Mouse (Mus musculus) MEL (cell line): Measurements from ENCODE around the gene Cfap157. TPM values are rescaled to one million over a fixed set of nuclear protein-coding genes. Genes with fewer than 3 reads are reported as not detected.

ENCODE experiments used
- DNase-seq: peaks from one replicate; pipeline ENCODE4 v3.0.0; 2011; ENCODE audit warnings: low read depth, low spot score
- H3K27ac ChIP-seq: 2 replicates; pipeline ENCODE4 v1.5.1; 2012; ENCODE audit warnings: low read depth, mild to moderate bottlenecking, control low read depth, low read length, moderate library complexity; ENCODE audit not compliant: control insufficient read depth
- H3K27me3 ChIP-seq, 2 experiments: fragments of 150-350 bp in 1 of 2; sonication (generic) in 1 of 2; 2 replicates each; pipeline ENCODE4 v1.6.1; 2012; ENCODE audit warnings: low read length in 2 of 2, mild to moderate bottlenecking in 2 of 2, improper control_type of control experiment in 1 of 2, moderate library complexity in 1 of 2; ENCODE audit not compliant: insufficient read depth in 2 of 2, control insufficient read depth in 1 of 2
- H3K36me3 ChIP-seq, 2 experiments: 2 replicates each; pipeline ENCODE4 v1.6.1; 2012 to 2014; ENCODE audit warnings: low read length in 2 of 2, improper control_type of control experiment in 1 of 2, inconsistent platforms in 1 of 2, mild to moderate bottlenecking in 1 of 2; ENCODE audit not compliant: insufficient read depth in 2 of 2, control insufficient read depth in 1 of 2
- H3K4me1 ChIP-seq, 2 experiments: fragments of 150-350 bp in 1 of 2; sonication (generic) in 1 of 2; 2 replicates each; pipeline ENCODE4 v1.6.1; 2012; ENCODE audit warnings: low read length in 2 of 2, improper control_type of control experiment in 1 of 2, mild to moderate bottlenecking in 1 of 2; ENCODE audit not compliant: insufficient read depth in 2 of 2, control insufficient read depth in 1 of 2
- H3K4me3 ChIP-seq, 2 experiments: fragments of 150-350 bp in 1 of 2; sonication (generic) in 1 of 2; 2 replicates each; pipeline ENCODE4 v1.5.1; 2012; ENCODE audit warnings: low read depth in 2 of 2, low read length in 2 of 2, mild to moderate bottlenecking in 2 of 2, moderate library complexity in 2 of 2, control low read depth in 1 of 2, improper control_type of control experiment in 1 of 2; ENCODE audit not compliant: control insufficient read depth in 1 of 2, insufficient read depth in 1 of 2
- H3K79me2 ChIP-seq: 2 replicates; pipeline ENCODE4 v1.6.1; 2012; ENCODE audit warnings: mild to moderate bottlenecking, low read length, moderate library complexity; ENCODE audit not compliant: control insufficient read depth, poor library complexity, insufficient read depth
- H3K9ac ChIP-seq: 2 replicates; pipeline ENCODE4 v1.6.1; 2012; ENCODE audit warnings: low read depth, mild to moderate bottlenecking, control low read depth, low read length, moderate library complexity; ENCODE audit not compliant: control insufficient read depth, poor library complexity, severe bottlenecking
- H3K9me3 ChIP-seq: fragments of 150-350 bp; sonication (generic); replicated peaks from 2 replicates; pipeline ENCODE4 v1.6.1; 2012; ENCODE audit warnings: mild to moderate bottlenecking, low read length, improper control_type of control experiment, moderate library complexity; ENCODE audit not compliant: insufficient read depth
- BHLHE40 ChIP-seq: IDR thresholded peaks from 2 replicates; pipeline ENCODE4 v1.6.1; 2012; ENCODE audit warnings: low read depth, mild to moderate bottlenecking, inconsistent platforms, low read length, improper control_type of control experiment, borderline replicate concordance
- CHD2 ChIP-seq: IDR thresholded peaks from 2 replicates; pipeline ENCODE4 v1.6.1; 2011; ENCODE audit warnings: low read length, improper control_type of control experiment
- E2F4 ChIP-seq: IDR thresholded peaks from 2 replicates; pipeline ENCODE4 v1.6.1; 2011; ENCODE audit warnings: low read depth, low read length, improper control_type of control experiment, borderline replicate concordance
- ELF1 ChIP-seq: IDR thresholded peaks from 2 replicates; pipeline ENCODE4 v1.6.1; 2014; ENCODE audit warnings: low read depth, mild to moderate bottlenecking, inconsistent platforms, low read length, improper control_type of control experiment, moderate library complexity
- EP300 ChIP-seq, 2 experiments: IDR thresholded peaks; 2 replicates each; pipeline ENCODE4 v1.6.1; 2011; ENCODE audit warnings: improper control_type of control experiment in 2 of 2, low read length in 2 of 2, low read depth in 1 of 2, mild to moderate bottlenecking in 1 of 2
- GABPA ChIP-seq: IDR thresholded peaks from 2 replicates; pipeline ENCODE4 v1.6.1; 2012; ENCODE audit warnings: low read depth, mild to moderate bottlenecking, inconsistent platforms, low read length, improper control_type of control experiment, moderate library complexity
- HCFC1 ChIP-seq: IDR thresholded peaks from 2 replicates; pipeline ENCODE4 v1.6.1; 2012; ENCODE audit warnings: low read depth, mild to moderate bottlenecking, inconsistent platforms, low read length, improper control_type of control experiment, moderate library complexity
- MAX ChIP-seq: IDR thresholded peaks from 2 replicates; pipeline ENCODE4 v1.6.1; 2011; ENCODE audit warnings: low read length, improper control_type of control experiment
- MEF2A ChIP-seq: IDR thresholded peaks from 2 replicates; pipeline ENCODE4 v1.6.1; 2014; ENCODE audit warnings: low read depth, mild to moderate bottlenecking, inconsistent platforms, low read length, improper control_type of control experiment; ENCODE audit not compliant: poor library complexity, insufficient replicate concordance, severe bottlenecking; ENCODE audit errors: extremely low read depth
- MXI1 ChIP-seq: IDR thresholded peaks from 2 replicates; pipeline ENCODE4 v1.6.1; 2011; ENCODE audit warnings: mild to moderate bottlenecking, low read depth, low read length, improper control_type of control experiment
- MYB ChIP-seq: IDR thresholded peaks from 2 replicates; pipeline ENCODE4 v1.6.1; 2011; ENCODE audit warnings: mild to moderate bottlenecking, low read depth, low read length, improper control_type of control experiment
- NELFE ChIP-seq: IDR thresholded peaks from 2 replicates; pipeline ENCODE4 v1.6.1; 2011; ENCODE audit warnings: low read depth, low read length, improper control_type of control experiment
- NRF1 ChIP-seq: IDR thresholded peaks from 2 replicates; pipeline ENCODE4 v1.6.1; 2014; ENCODE audit warnings: low read depth, mild to moderate bottlenecking, inconsistent platforms, low read length, improper control_type of control experiment, moderate library complexity; ENCODE audit not compliant: poor library complexity, insufficient read depth, severe bottlenecking
- POLR2A ChIP-seq, 2 experiments: IDR thresholded peaks; 2 replicates each; pipeline ENCODE4 v1.6.1; 2011 to 2012; ENCODE audit warnings: low read length in 2 of 2, mild to moderate bottlenecking in 2 of 2, control low read depth in 1 of 2, improper control_type of control experiment in 1 of 2, low read depth in 1 of 2, moderate library complexity in 1 of 2; ENCODE audit not compliant: control insufficient read depth in 1 of 2, insufficient read depth in 1 of 2, poor library complexity in 1 of 2
- POLR2AphosphoS2 ChIP-seq: IDR thresholded peaks from 2 replicates; pipeline ENCODE4 v1.6.1; 2011; ENCODE audit warnings: low read length, improper control_type of control experiment
- POLR2AphosphoS5 ChIP-seq: IDR thresholded peaks from 2 replicates; pipeline ENCODE4 v1.6.1; 2012; ENCODE audit warnings: low read depth, borderline replicate concordance, mild to moderate bottlenecking, inconsistent platforms, low read length, moderate library complexity, mixed read lengths
- RAD21 ChIP-seq: IDR thresholded peaks from 2 replicates; pipeline ENCODE4 v1.6.1; 2011; ENCODE audit warnings: mild to moderate bottlenecking, low read depth, low read length, improper control_type of control experiment
- SIN3A ChIP-seq: IDR thresholded peaks from 2 replicates; pipeline ENCODE4 v1.6.1; 2012; ENCODE audit warnings: low read length, improper control_type of control experiment, inconsistent platforms
- SMC3 ChIP-seq: IDR thresholded peaks from 2 replicates; pipeline ENCODE4 v1.6.1; 2011; ENCODE audit warnings: low read depth, low read length, improper control_type of control experiment
- TCF12 ChIP-seq: IDR thresholded peaks from 2 replicates; pipeline ENCODE4 v1.6.1; 2014; ENCODE audit warnings: low read depth, mild to moderate bottlenecking, inconsistent platforms, low read length, improper control_type of control experiment, moderate library complexity
- UBTF ChIP-seq: IDR thresholded peaks from 2 replicates; pipeline ENCODE4 v1.6.1; 2012; ENCODE audit warnings: low read depth, mild to moderate bottlenecking, inconsistent platforms, low read length, improper control_type of control experiment, moderate library complexity, borderline replicate concordance; ENCODE audit not compliant: insufficient read depth
- USF2 ChIP-seq, 2 experiments: IDR thresholded peaks; 2 replicates each; pipeline ENCODE4 v1.6.1; 2011 to 2012; ENCODE audit warnings: improper control_type of control experiment in 2 of 2, low read length in 2 of 2, borderline replicate concordance in 1 of 2, inconsistent platforms in 1 of 2, low read depth in 1 of 2, mild to moderate bottlenecking in 1 of 2; ENCODE audit not compliant: insufficient read depth in 1 of 2
- ZMIZ1 ChIP-seq: IDR thresholded peaks from 2 replicates; pipeline ENCODE4 v1.6.1; 2012; ENCODE audit warnings: low read depth, mild to moderate bottlenecking, inconsistent platforms, low read length, improper control_type of control experiment, moderate library complexity
- ZNF384 ChIP-seq: IDR thresholded peaks from 2 replicates; pipeline ENCODE4 v1.6.1; 2012; ENCODE audit warnings: low read depth, mild to moderate bottlenecking, inconsistent platforms, low read length, improper control_type of control experiment
- polyA plus RNA-seq, 2 experiments: library from polyadenylated mRNA; stranded (reverse) in 1 of 2; unstranded in 1 of 2; fragments of >175 nt in 1 of 2; fragments of >200 nt in 1 of 2; gene quantifications; 2 replicates each; pipeline versions ENCODE4 v1.2.1 to v1.2.4; 2012; ENCODE audit warnings: low replicate concordance in 2 of 2, low read depth in 1 of 2; ENCODE audit not compliant: insufficient read length in 2 of 2, insufficient read depth in 1 of 2, missing spikeins in 1 of 2
- total RNA-seq: library from RNA; depleted of rRNA; stranded (reverse); fragments of 300-350 nt; gene quantifications from 2 replicates; pipeline ENCODE4 v1.2.3, GENCODE M21; 2012

Gene Cfap157
- total and polyA plus RNA-seq, 3 experiments = 0.12 to 2.3 TPM; not detected in 1

- Histone ChIP-seq H3K4me3 (no peak overlapping the region), H3K36me3 (no peaks in the 10 kb centered on the region), H3K27ac (no peak overlapping the region), H3K4me1 (no peaks in the 10 kb centered on the region), H3K79me2 (no peaks in the 10 kb centered on the region), H3K9ac (no peak overlapping the region), H3K9me3 (no peaks in the 10 kb centered on the region), H3K27me3 (peaks cover 0 to 3% of the 10 kb centered on the region in 2 experiments; a peak in 1 of 4 replicates)
- no peak for TF ChIP-seq CHD2
- no peak for DNase-seq
These were observed 44.9 kb downstream of the Cfap157 start for GRCm38 (mm10) chr2:32739311-32739710.

DNA sequence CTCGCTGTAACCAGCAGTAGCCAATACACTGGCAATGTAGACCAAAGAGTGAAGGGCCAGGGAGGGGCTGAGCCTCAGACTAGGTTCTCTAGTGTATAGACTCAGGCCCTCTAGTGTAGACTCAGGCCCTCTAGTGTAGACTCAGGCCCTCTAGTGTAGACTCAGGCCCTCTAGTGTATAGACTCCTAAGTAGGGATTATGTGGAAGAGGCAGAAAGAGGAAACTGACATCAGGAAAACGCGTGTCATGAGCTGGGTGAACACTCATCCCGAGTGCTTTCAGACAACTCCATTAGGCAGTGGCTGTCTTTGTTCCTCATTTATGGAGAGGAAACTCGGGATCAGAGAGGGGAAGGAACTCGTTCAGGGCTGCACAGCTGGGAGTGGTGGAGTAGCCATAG is 47.2 kb downstream of the Cfap157 start:
- TF ChIP-seq BHLHE40 = no peak
- no peak for TF ChIP-seq TCF12
- no peak for TF ChIP-seq E2F4
- no peak for TF ChIP-seq ELF1
- TF ChIP-seq NELFE = no peak
- TF ChIP-seq MEF2A = no peak
- TF ChIP-seq SIN3A = no peak
- TF ChIP-seq MAX = no peak
- TF ChIP-seq UBTF = no peak
- TF ChIP-seq MYB = no peak
- no peak for TF ChIP-seq EP300 (IDR thresholded peaks at IDR 0.05; ENCODE audit: low read depth in 1 of 2, low read length in 2 of 2)
- no peak for TF ChIP-seq HCFC1
- no peak for TF ChIP-seq USF2 (IDR thresholded peaks at IDR 0.05; ENCODE audit: borderline replicate concordance in 1 of 2, insufficient read depth in 1 of 2, low read depth in 1 of 2, low read length in 2 of 2)
- no peak for DNase-seq
- Histone ChIP-seq H3K36me3 (no peaks in the 10 kb centered on the region), H3K9ac (no peak overlapping the region), H3K79me2 (no peaks in the 10 kb centered on the region), H3K27ac (no peak overlapping the region), H3K9me3 (no peaks in the 10 kb centered on the region), H3K4me1 (no peaks in the 10 kb centered on the region), H3K4me3 (no peak overlapping the region), H3K27me3 (peaks cover 0 to 3% of the 10 kb centered on the region in 2 experiments; a peak in 1 of 4 replicates)

GRCm38 (mm10) chr2:32736306-32736829 is 47.9 kb downstream of the Cfap157 start:
- H3K27me3 ChIP-seq = peaks cover 0 to 3% of the 10 kb centered on the region in 2 experiments; a peak in 1 of 4 replicates
- H3K9ac ChIP-seq = no peak overlapping the region
- no peak for TF ChIP-seq POLR2A (IDR thresholded peaks at IDR 0.05; ENCODE audit: control insufficient read depth in 1 of 2, insufficient read depth in 1 of 2, low read depth in 1 of 2, low read length in 2 of 2, poor library complexity in 1 of 2)
- TF ChIP-seq MAX = no peak
- TF ChIP-seq USF2 (IDR thresholded peaks at IDR 0.05; ENCODE audit: borderline replicate concordance in 1 of 2, insufficient read depth in 1 of 2, low read depth in 1 of 2, low read length in 2 of 2) = no peak
- no peak for TF ChIP-seq ZMIZ1
- TF ChIP-seq MXI1 = no peak
- TF ChIP-seq SMC3 = no peak
- no peak for TF ChIP-seq POLR2AphosphoS2
- TF ChIP-seq EP300 (IDR thresholded peaks at IDR 0.05; ENCODE audit: low read depth in 1 of 2, low read length in 2 of 2) = no peak
- TF ChIP-seq UBTF = no peak
- TF ChIP-seq POLR2AphosphoS5 = no peak
- no peak for TF ChIP-seq TCF12
- no peak for TF ChIP-seq NRF1
- TF ChIP-seq GABPA = no peak
- TF ChIP-seq ZNF384 = no peak
- no peak for TF ChIP-seq RAD21
- H3K4me1 ChIP-seq = no peaks in the 10 kb centered on the region
- H3K36me3 ChIP-seq = no peaks in the 10 kb centered on the region
- H3K27ac ChIP-seq = no peak overlapping the region
- no peaks in the 10 kb centered on the region for H3K9me3 ChIP-seq
- no peak for DNase-seq
- H3K79me2 ChIP-seq = no peaks in the 10 kb centered on the region
- no peak overlapping the region for H3K4me3 ChIP-seq
